Mouse (Mus musculus): ENCODE data around the gene 5031439G07Rik.
"Not testable (repeated sequence)": the region's sequence is repeated elsewhere in the genome, so short reads cannot be mapped to it uniquely, and the experiment has no call there.

- not testable (repeated sequence) for TF ChIP-seq POLR2A (IDR thresholded peaks at IDR 0.05; ENCODE audit: low read depth, low read length); CTCF (IDR thresholded peaks at IDR 0.05; ENCODE audit: extremely low read depth, insufficient read length, insufficient replicate concordance, low read depth, low read length)
These were observed 42.3 kb upstream of the 5031439G07Rik start for GRCm38 (mm10) chr15:85030643-85031042.

All from small intestine, adult 2 months (tissue).